Mouse (Mus musculus) lung, embryonic 14.5 days (tissue): ENCODE measurements at regions not wholly inside any gene's neighbourhood (a gene's known extent, or its start where the extent isn't known, plus 50 kb on each side); places are given as distances from the start of the nearest gene placed in this dataset.

Experiments
- ATAC-seq: fragments of 200-750 bp; cut with Nextera tagmentation; 2 replicates; pipeline ENCODE4 v1.8.0; 2017; ENCODE audit warnings: mild to moderate bottlenecking, moderate TSS enrichment, moderate library complexity; ENCODE audit not compliant: insufficient read depth
- DNase-seq: peaks from one replicate; pipeline ENCODE4 v3.0.0-alpha.2; 2015
- H3K27ac ChIP-seq: fragments of 300-500 bp; sonication (generic); 2 replicates; pipeline ENCODE4 v1.5.1; 2014; ENCODE audit warnings: low read depth, mild to moderate bottlenecking, moderate library complexity
- H3K27me3 ChIP-seq: fragments of 300-500 bp; sonication (generic); 2 replicates; pipeline ENCODE4 v1.6.1; 2014; ENCODE audit warnings: low read length, control low read depth; ENCODE audit not compliant: insufficient read depth
- H3K36me3 ChIP-seq: fragments of 300-500 bp; sonication (generic); 2 replicates; pipeline ENCODE4 v1.6.1; 2014; ENCODE audit warnings: control low read depth; ENCODE audit not compliant: insufficient read depth
- H3K4me1 ChIP-seq: fragments of 300-500 bp; sonication (generic); 2 replicates; pipeline ENCODE4 v1.6.1; 2014; ENCODE audit warnings: antibody characterized with exemption, control low read depth; ENCODE audit not compliant: insufficient read depth
- H3K4me2 ChIP-seq: fragments of 300-500 bp; sonication (generic); 2 replicates; pipeline ENCODE4 v1.6.1; 2014; ENCODE audit warnings: mild to moderate bottlenecking
- H3K4me3 ChIP-seq: fragments of 300-500 bp; sonication (generic); 2 replicates; pipeline ENCODE4 v1.5.1; 2014; ENCODE audit warnings: low read depth, low read length
- H3K9ac ChIP-seq: fragments of 300-500 bp; sonication (generic); 2 replicates; pipeline ENCODE4 v1.6.1; 2014
- H3K9me3 ChIP-seq: fragments of 300-500 bp; sonication (generic); 2 replicates; pipeline ENCODE4 v1.6.1; 2016; ENCODE audit warnings: low read depth, low read length, control low read depth
- CTCF ChIP-seq: IDR thresholded peaks from 2 replicates; pipeline ENCODE4 v1.5.1; 2016; ENCODE audit warnings: antibody characterized with exemption, low read depth
- WGBS: fragments of 180-500 bp; shearing (Covaris S2); extraction: QIAGEN DNeasy Blood & Tissue Kit; methylation state at CpG from one replicate; pipeline ENCODE4 v1.1.7; 2014; 5-methylcytosine and 5-hydroxymethylcytosine counted together

- H3K9me3 ChIP-seq: no peaks in the 10 kb centered on the region
- no peaks in the 10 kb centered on the region for H3K4me1 ChIP-seq
- no peak overlapping the region for H3K9ac ChIP-seq
- WGBS: 32% methylated on average over 11 of the region's 11 CpGs
- no peaks in the 10 kb centered on the region for H3K36me3 ChIP-seq
- no peak overlapping the region for H3K4me2 ChIP-seq
- no peak overlapping the region for H3K27ac ChIP-seq
- H3K27me3 ChIP-seq: 0 out of 2 replicates have a peak, but pooled peaks cover 6% of the 10 kb centered on the region
- no peak overlapping the region for H3K4me3 ChIP-seq
- DNase-seq (peak; percentile 95), ATAC-seq (peak; percentile 94)
- TF ChIP-seq CTCF: peak; percentile 94
Observed at GRCm38 (mm10) chr9:30264533-30265168, 162.3 kb upstream of the Snx19 start.

GRCm38 (mm10) chr9:30271081-30271480 lies 155.8 kb upstream of the Snx19 start:
- H3K9me3 ChIP-seq: no peaks in the 10 kb centered on the region
- ATAC-seq: peak; percentile 31; the same call in 1 of the 2 replicates
- H3K36me3 ChIP-seq: no peaks in the 10 kb centered on the region
- peak; percentile 65 for DNase-seq
- 36% methylated on average over 5 of the region's 5 CpGs for WGBS
- no peak overlapping the region for H3K27ac ChIP-seq
- no peak overlapping the region for H3K4me2 ChIP-seq
- TF ChIP-seq CTCF: no peak
- 0 out of 2 replicates have a peak, but pooled peaks cover under 1% of the 10 kb centered on the region for H3K27me3 ChIP-seq
- H3K4me3 ChIP-seq: no peak overlapping the region
- H3K9ac ChIP-seq: no peak overlapping the region
- H3K4me1 ChIP-seq: no peaks in the 10 kb centered on the region

GRCm38 (mm10) chr9:30273836-30274235 lies 153.1 kb upstream of the Snx19 start:
- no peaks in the 10 kb centered on the region for H3K36me3 ChIP-seq
- H3K27ac ChIP-seq: no peak overlapping the region
- H3K9me3 ChIP-seq: no peaks in the 10 kb centered on the region
- H3K4me3 ChIP-seq: no peak overlapping the region
- TF ChIP-seq CTCF: no peak
- no peak overlapping the region for H3K9ac ChIP-seq
- no peaks in the 10 kb centered on the region for H3K4me1 ChIP-seq
- H3K27me3 ChIP-seq: no peaks in the 10 kb centered on the region
- DNase-seq (no peak), ATAC-seq (no peak)
- no peak overlapping the region for H3K4me2 ChIP-seq
- 46% methylated on average over 4 of the region's 4 CpGs for WGBS

- ATAC-seq (no peak), DNase-seq (no peak)
- Histone ChIP-seq H3K27me3 (no peaks in the 10 kb centered on the region), H3K4me1 (no peaks in the 10 kb centered on the region), H3K4me3 (no peak overlapping the region), H3K36me3 (no peaks in the 10 kb centered on the region), H3K4me2 (no peak overlapping the region), H3K27ac (no peak overlapping the region), H3K9me3 (no peaks in the 10 kb centered on the region), H3K9ac (no peak overlapping the region)
- WGBS: 71% methylated on average over 1 of the region's 1 CpGs
- TF ChIP-seq CTCF: no peak
Observed at GRCm38 (mm10) chr9:30278231-30278630, 148.7 kb upstream of the Snx19 start.

- DNase-seq (no peak), ATAC-seq (no peak)
- 81% methylated on average over 12 of the region's 12 CpGs for WGBS
- no peaks in the 10 kb centered on the region for H3K9me3 ChIP-seq
- H3K9ac ChIP-seq: no peak overlapping the region
- no peaks in the 10 kb centered on the region for H3K27me3 ChIP-seq
- H3K4me1 ChIP-seq: no peaks in the 10 kb centered on the region
- H3K4me3 ChIP-seq: no peak overlapping the region
- H3K36me3 ChIP-seq: no peaks in the 10 kb centered on the region
- no peak for TF ChIP-seq CTCF
- H3K4me2 ChIP-seq: no peak overlapping the region
- H3K27ac ChIP-seq: no peak overlapping the region
Observed at GRCm38 (mm10) chr9:30283080-30283770, 143.7 kb upstream of the Snx19 start.

GRCm38 (mm10) chr9:30283771-30284148 lies 143.1 kb upstream of the Snx19 start:
- no peaks in the 10 kb centered on the region for H3K36me3 ChIP-seq
- 82% methylated on average over 4 of the region's 4 CpGs for WGBS
- no peaks in the 10 kb centered on the region for H3K4me1 ChIP-seq
- DNase-seq (no peak), ATAC-seq (no peak)
- H3K9me3 ChIP-seq: no peaks in the 10 kb centered on the region
- H3K27ac ChIP-seq: no peak overlapping the region
- H3K4me2 ChIP-seq: no peak overlapping the region
- no peaks in the 10 kb centered on the region for H3K27me3 ChIP-seq
- no peak for TF ChIP-seq CTCF
- no peak overlapping the region for H3K4me3 ChIP-seq
- no peak overlapping the region for H3K9ac ChIP-seq

GRCm38 (mm10) chr9:30284562-30285323 lies 142.2 kb upstream of the Snx19 start:
- H3K27ac ChIP-seq: no peak overlapping the region
- H3K27me3 ChIP-seq: no peaks in the 10 kb centered on the region
- no peak overlapping the region for H3K4me2 ChIP-seq
- no peaks in the 10 kb centered on the region for H3K4me1 ChIP-seq
- no peak for TF ChIP-seq CTCF
- WGBS: 33% methylated on average over 16 of the region's 16 CpGs
- H3K4me3 ChIP-seq: no peak overlapping the region
- no peaks in the 10 kb centered on the region for H3K36me3 ChIP-seq
- DNase-seq (no peak), ATAC-seq (no peak)
- H3K9me3 ChIP-seq: no peaks in the 10 kb centered on the region
- no peak overlapping the region for H3K9ac ChIP-seq
